In the genomic region with DNA sequence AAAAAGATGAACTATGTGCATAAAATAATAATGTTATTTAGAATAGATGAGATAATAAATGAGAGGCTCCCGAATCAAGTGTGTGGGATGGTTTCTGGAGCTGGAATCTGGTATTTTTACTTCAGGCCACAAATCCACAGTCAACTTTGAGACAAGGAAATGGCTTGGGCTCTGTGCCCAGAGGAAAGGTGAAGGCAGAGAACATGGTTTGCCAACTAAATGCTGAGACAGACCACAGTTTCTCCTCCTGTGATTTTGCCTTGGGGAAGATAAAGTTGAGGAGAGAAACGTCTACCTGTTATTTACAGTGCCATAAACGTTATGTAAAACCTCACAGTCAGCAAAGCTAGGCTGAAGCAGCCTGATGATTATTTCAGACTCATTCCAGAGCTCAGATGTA, we compare ENCODE assay signal across 13 mouse cellular contexts.
DNase-seq lines count a peak whose midpoint lies in the region; ATAC-seq and TF ChIP-seq lines count a peak whose summit lies in the region.
"Had no signal": no experiment of that assay in that cellular context is flagged by ENCODE, and none has a peak within 500 bp of the region (broad histone marks: within the 10 kb centered on the region; RNA-seq: fewer than 3 reads in every experiment).

No protein-coding gene starts in this region.

- H3K4me3 ChIP-seq in forebrain, embryonic 13.5 days = no peak overlapping the region
- no peak overlapping the region for H3K4me3 ChIP-seq in forebrain, embryonic 10.5 days
- H3K4me3 ChIP-seq in lung, postnatal 0 days (ENCODE audit: low read depth, low read length) = no peak overlapping the region
- no peak overlapping the region for H3K4me3 ChIP-seq in heart, embryonic 13.5 days
- no peak overlapping the region for H3K4me3 ChIP-seq in hindbrain, embryonic 14.5 days (replicated peaks; ENCODE audit: low read length)
- H3K4me3 ChIP-seq: midbrain, embryonic 10.5 days had no signal

- H3K27ac ChIP-seq in forebrain, embryonic 13.5 days = peak overlapping the region; percentile 8; the same call in 1 of the 2 replicates
- H3K27ac ChIP-seq in forebrain, embryonic 10.5 days = no peak overlapping the region
- H3K27ac ChIP-seq in lung, postnatal 0 days (ENCODE audit: low read length) = no peak overlapping the region
- peak overlapping the region; percentile 63 for H3K27ac ChIP-seq in heart, embryonic 13.5 days (replicated peaks)
- no peak overlapping the region for H3K27ac ChIP-seq in hindbrain, embryonic 14.5 days
- H3K27ac ChIP-seq: midbrain, embryonic 10.5 days had no signal

- peaks cover 60% of the 10 kb centered on the region for H3K4me1 ChIP-seq in forebrain, embryonic 13.5 days
- H3K4me1 ChIP-seq in forebrain, embryonic 10.5 days = peaks cover 30% of the 10 kb centered on the region
- no peaks in the 10 kb centered on the region; the same call in 1 of the 2 replicates for H3K4me1 ChIP-seq in lung, postnatal 0 days (ENCODE audit: insufficient read depth, low read depth, low read length)
- H3K4me1 ChIP-seq in heart, embryonic 13.5 days = peaks cover 58% of the 10 kb centered on the region
- H3K4me1 ChIP-seq in hindbrain, embryonic 14.5 days (replicated peaks; ENCODE audit: control insufficient read depth, insufficient read depth, low read length) = peaks cover 10% of the 10 kb centered on the region; the same call in 1 of the 2 replicates

- no peak for TF ChIP-seq EP300 in lung, postnatal 0 days (IDR thresholded peaks at IDR 0.05)

- DNase-seq in forebrain, embryonic 10.5 days (ENCODE audit: extremely low spot score, low spot score) = no peak
- no peak for DNase-seq in lung, postnatal 0 days (ENCODE audit: low spot score)
- no peak for DNase-seq in lung, postnatal 4 days
- DNase-seq in lung, postnatal 10 days = peak; percentile 24
- no peak for DNase-seq in hindbrain, embryonic 14.5 days (ENCODE audit: low spot score)
- DNase-seq: forebrain, postnatal 0 days; layer of hippocampus, postnatal 36 days had no signal

- 78% methylated on average over 3 of the region's 3 CpGs for WGBS in forebrain, embryonic 13.5 days
- WGBS in forebrain, embryonic 10.5 days = 80% methylated on average over 3 of the region's 3 CpGs
- WGBS in lung, postnatal 0 days = 20% methylated on average over 3 of the region's 3 CpGs
- WGBS in heart, embryonic 13.5 days = 24% methylated on average over 3 of the region's 3 CpGs
- 68% methylated on average over 3 of the region's 3 CpGs for WGBS in hindbrain, embryonic 14.5 days

- no peak for ATAC-seq in forebrain, embryonic 13.5 days
- no peak for ATAC-seq in lung, postnatal 0 days
- no peak for ATAC-seq in heart, embryonic 13.5 days (ENCODE audit: extremely low read depth, insufficient number of reproducible peaks, low FRiP score, low TSS enrichment)
- no peak for ATAC-seq in hindbrain, embryonic 14.5 days (ENCODE audit: low FRiP score)
- ATAC-seq in inflammation-experienced regulatory T-cells, adult 6 months = no peak
- ATAC-seq: activated CD4-positive, CD25-positive, alpha-beta regulatory T cell, adult 4 months; CD4-positive, CD25-positive, alpha-beta regulatory T cell, adult 4 months; forebrain, postnatal 0 days had no signal

- no peaks in the 10 kb centered on the region for H3K36me3 ChIP-seq in forebrain, embryonic 13.5 days (ENCODE audit: poor library complexity, severe bottlenecking)
- no peaks in the 10 kb centered on the region for H3K36me3 ChIP-seq in forebrain, embryonic 10.5 days (replicated peaks)
- H3K36me3 ChIP-seq in lung, postnatal 0 days (ENCODE audit: insufficient read depth, low read length) = no peaks in the 10 kb centered on the region
- 0 out of 2 replicates have a peak, but pooled peaks cover 8% of the 10 kb centered on the region for H3K36me3 ChIP-seq in heart, embryonic 13.5 days
- no peaks in the 10 kb centered on the region for H3K36me3 ChIP-seq in hindbrain, embryonic 14.5 days (replicated peaks; ENCODE audit: control insufficient read depth, insufficient read depth)
- H3K36me3 ChIP-seq: midbrain, embryonic 10.5 days had no signal

- no peaks in the 10 kb centered on the region for H3K9me3 ChIP-seq in forebrain, embryonic 13.5 days (replicated peaks)
- H3K9me3 ChIP-seq in forebrain, embryonic 10.5 days = no peaks in the 10 kb centered on the region
- H3K9me3 ChIP-seq in lung, postnatal 0 days (ENCODE audit: low read length) = no peaks in the 10 kb centered on the region
- no peaks in the 10 kb centered on the region for H3K9me3 ChIP-seq in heart, embryonic 13.5 days
- no peaks in the 10 kb centered on the region for H3K9me3 ChIP-seq in hindbrain, embryonic 14.5 days (ENCODE audit: control insufficient read depth, low read length)
- H3K9me3 ChIP-seq: midbrain, embryonic 10.5 days had no signal

- H3K27me3 ChIP-seq in forebrain, embryonic 13.5 days = no peaks in the 10 kb centered on the region
- H3K27me3 ChIP-seq in forebrain, embryonic 10.5 days (ENCODE audit: poor library complexity, severe bottlenecking) = no peaks in the 10 kb centered on the region
- no peaks in the 10 kb centered on the region for H3K27me3 ChIP-seq in lung, postnatal 0 days (replicated peaks; ENCODE audit: insufficient read depth, low read length)
- no peaks in the 10 kb centered on the region for H3K27me3 ChIP-seq in heart, embryonic 13.5 days (replicated peaks)
- no peaks in the 10 kb centered on the region for H3K27me3 ChIP-seq in hindbrain, embryonic 14.5 days (ENCODE audit: control insufficient read depth, insufficient read depth, low read length)

- no peak overlapping the region for H3K4me2 ChIP-seq in forebrain, embryonic 13.5 days
- no peak overlapping the region for H3K4me2 ChIP-seq in lung, postnatal 0 days (replicated peaks; ENCODE audit: low read depth, low read length)
- H3K4me2 ChIP-seq in heart, embryonic 13.5 days = no peak overlapping the region
- H3K4me2 ChIP-seq in hindbrain, embryonic 14.5 days (replicated peaks) = no peak overlapping the region

- no peak overlapping the region for H3K9ac ChIP-seq in forebrain, embryonic 13.5 days
- 0 out of 2 replicates have a peak overlapping the region, but pooled peaks have one; percentile 9 for H3K9ac ChIP-seq in lung, postnatal 0 days (replicated peaks; ENCODE audit: low read depth)
- no peak overlapping the region for H3K9ac ChIP-seq in heart, embryonic 13.5 days
- H3K9ac ChIP-seq in hindbrain, embryonic 14.5 days = no peak overlapping the region
- H3K9ac ChIP-seq: forebrain, postnatal 0 days had no signal

- no peak for TF ChIP-seq CTCF in lung, postnatal 0 days (IDR thresholded peaks at IDR 0.05)

Comparison
In these comparisons a context has a peak if more than half of its experiments do, and no peak if none do; other contexts are left out.
1. H3K27ac ChIP-seq: peak in forebrain, embryonic 13.5 days (single experiment) and heart, embryonic 13.5 days (single experiment); none in forebrain, embryonic 10.5 days (single experiment), lung, postnatal 0 days (single experiment) and hindbrain, embryonic 14.5 days (single experiment).